Mouse (Mus musculus) regulatory T cell (primary cell): Measurements from ENCODE around the gene 1810024B03Rik.

Experiments used
- in situ Hi-C: fragments of 300-600 bp; cut with MboI, MseI; formaldehyde crosslinking; loops from one replicate; pipeline ENCODE4 v1.15.1; 2025; ENCODE audit warnings: high pct_unique_total_duplicates

The 1810024B03Rik gene

DNA sequence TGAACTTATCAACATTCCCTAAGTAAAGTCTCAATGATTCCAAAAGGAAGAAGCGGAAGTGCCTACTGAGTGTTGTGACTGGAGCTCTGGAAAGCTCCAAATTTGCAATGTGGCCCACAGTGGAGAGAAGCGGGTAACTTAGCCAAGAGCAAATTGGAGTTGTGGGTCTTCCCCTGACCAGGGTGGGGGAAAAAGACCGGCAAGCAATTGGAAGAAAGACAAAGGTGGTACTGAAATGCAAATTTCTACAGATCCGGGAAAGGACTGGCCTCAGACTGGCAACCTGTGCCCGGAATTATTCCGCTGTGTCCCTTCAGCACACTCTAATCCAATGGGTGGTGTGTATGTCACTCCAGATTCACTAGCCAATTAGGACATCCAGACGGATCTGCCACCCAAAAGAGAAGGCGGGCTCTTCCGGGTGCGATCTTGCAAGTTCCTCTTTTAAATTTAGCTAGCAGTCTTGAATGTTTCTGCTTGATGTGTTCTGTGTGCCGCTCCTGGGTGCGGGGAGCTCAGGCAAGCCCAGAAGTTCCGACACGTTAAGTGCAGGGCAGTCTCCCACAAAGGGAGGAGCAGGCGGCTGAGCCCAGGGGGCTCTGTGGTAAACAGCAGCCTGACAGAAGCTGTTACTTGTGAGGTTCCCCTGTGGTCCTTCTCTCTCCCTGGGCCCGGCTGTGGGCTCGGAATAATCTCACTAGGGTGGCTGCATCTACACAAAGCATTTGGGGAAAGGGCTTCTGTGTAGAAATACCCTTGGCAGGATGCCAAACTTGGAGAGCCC is 25.3 kb downstream of the 1810024B03Rik start:
- in situ Hi-C loops, result no loop called here

DNA sequence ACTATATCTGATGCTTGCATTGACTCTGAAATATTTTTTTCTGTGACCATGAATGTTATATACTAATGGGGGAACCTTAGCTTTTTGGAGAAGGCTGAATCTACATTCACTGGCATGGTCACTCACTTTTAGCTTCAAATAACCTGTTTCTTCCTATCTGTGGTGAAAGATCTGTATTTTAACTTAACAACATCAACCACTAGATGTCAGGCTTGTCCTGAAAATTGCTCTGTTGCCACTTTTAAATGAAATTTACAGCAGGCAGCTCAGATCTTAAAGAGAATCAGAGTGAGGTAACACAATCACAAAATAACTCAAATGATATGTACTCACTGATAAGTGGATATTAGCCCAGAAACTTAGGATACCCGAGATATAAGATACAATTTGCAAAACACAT is 41.8 kb downstream of the 1810024B03Rik start:
- in situ Hi-C loops, result loop anchor here (5.0 kb wide), 1 partner anchor 36 kb away; no protein-coding TSS in a partner anchor

DNA sequence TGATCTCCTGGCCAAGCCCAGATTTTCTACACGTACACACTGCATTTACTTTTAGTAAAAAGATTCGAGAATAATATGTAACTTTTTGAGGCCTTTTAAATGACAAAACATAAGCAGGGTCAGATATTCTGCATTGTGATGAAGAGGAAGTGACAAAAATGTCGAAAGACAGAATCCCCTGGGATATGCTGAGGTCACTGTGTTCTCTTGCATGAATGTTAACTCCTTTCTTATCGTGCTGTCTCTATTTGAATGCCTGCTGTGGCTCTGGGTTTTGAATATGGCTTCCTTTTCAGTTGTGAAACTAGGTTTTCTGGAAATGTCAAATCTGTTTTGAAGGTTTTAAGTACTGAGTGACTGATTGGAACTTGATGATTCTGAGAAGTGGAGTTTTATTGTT is 42.4 kb downstream of the 1810024B03Rik start:
- in situ Hi-C loops, result loop anchor here (5.0 kb wide), 1 partner anchor 37 kb away; no protein-coding TSS in a partner anchor

DNA sequence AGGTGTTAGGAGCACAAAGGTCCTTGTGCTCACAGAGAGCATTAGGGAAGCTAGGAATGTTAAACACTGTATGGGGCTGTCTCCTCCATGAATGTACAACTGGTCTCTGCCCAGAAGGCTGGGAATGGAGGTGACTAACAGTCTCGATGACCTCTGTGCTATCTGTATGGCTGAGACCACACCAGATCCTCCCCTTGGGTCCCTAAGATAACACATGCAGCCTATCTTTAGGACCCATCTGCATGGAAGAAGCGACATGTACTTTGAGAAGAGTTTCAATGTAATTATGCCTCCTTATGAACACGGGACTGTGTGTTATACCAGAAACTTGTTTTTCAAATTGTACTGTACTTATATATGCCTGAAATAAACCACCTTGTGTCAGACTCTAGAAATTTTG is 62.4 kb downstream of the 1810024B03Rik start:
- in situ Hi-C loops, result loop anchor here (25.0 kb wide), 1 partner anchor 1217 kb away; no protein-coding TSS in a partner anchor

DNA sequence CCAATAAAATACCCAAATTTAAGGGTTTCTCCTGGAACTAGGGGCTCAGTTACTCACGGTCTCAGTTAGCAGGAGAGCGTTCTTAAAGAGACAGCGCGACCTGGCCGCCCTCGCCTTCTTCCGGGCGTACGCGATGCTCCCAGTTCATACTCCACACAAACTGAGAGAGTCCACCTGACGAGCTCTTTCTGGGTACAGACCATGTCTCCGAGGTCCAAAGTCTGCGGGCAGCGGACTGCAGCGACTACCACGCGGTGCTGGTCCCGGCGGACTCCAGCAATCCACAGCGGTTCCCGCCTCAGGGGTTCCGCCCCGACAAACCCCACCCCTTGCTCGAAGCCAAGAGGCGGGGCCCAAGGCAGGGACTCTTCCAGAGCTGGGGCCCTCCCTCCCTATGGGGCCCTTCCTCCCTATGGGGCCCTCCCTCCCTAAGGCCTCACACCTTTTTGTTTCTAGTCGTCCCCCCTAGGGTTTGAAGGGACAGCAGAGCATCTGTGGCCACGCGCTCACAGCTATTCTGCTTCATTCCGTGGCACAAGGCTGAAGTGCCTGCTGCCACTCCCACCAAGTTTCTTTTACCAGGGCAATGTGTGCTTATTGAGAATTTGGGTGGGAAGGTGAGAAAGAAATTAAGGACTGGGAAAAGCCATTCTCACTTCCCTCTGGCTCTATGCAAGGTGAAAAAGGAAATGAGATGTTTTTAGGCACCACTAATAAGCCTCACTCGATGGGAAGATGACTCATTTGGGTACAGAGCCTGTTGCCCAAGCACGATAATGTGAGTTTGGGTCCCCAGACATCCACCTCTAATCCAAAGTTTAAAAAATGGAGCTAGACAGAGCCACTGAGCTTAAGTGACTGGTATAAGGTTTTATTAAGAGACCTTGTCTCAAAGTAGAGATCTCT is 64.7 kb downstream of the 1810024B03Rik start, which contains the start of gene Itpripl1:
Itpripl1 (minus strand) TSS at position 285 of the 906 bp plus-strand sequence.
- in situ Hi-C loops, result loop anchor here (25.0 kb wide), 1 partner anchor 1219 kb away; no protein-coding TSS in a partner anchor

DNA sequence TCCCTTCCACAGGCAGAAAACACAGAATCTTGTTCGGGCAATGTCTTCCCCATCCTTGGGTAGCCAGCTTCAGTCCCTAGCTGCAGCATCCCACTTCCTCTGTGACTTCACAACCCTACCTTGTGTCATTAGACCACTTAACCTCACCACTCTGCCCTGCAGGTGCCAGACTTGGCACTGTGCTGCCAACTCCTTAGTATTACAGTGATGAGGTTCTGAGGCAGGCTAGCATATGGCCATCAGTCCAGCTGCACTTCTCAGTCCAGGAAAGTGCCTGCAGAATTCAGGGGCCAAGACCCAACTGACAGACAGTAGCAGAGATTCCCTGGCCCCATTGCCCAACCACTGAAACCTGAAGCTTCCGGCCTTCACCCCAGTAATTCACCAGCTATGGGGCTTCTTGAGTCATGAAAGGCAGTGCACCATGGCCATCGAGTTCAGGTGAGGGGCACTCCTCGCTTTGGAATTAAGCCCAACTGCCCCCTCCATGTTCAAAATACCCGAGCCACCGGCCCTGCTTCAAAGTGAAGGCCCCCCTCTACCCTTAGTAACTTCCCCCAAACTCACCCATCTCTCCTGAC is 65.4 kb downstream of the 1810024B03Rik start:
- in situ Hi-C loops, result loop anchor here (25.0 kb wide), 1 partner anchor 1220 kb away; no protein-coding TSS in a partner anchor

DNA sequence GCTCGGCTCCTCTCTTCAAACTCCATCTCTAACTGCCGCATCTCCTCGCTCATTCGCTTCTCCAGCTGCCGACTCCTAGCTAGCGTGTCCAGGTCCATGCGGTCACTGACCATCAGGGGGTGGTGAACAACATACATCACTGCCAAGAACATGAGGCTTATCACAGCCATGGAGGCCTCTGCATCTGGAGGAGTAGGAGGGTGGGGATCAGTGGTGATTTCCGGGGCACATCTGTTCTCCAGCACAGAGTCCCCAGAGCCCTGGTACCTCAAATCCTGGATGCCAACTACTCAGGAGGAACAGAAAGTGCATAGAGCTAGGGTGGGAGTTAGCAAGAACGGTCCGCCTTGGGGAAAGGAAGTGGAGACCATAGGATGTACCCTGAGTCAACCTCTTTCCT is 66.0 kb downstream of the 1810024B03Rik start:
- in situ Hi-C loops, result loop anchor here (25.0 kb wide), 1 partner anchor 1220 kb away; no protein-coding TSS in a partner anchor

DNA sequence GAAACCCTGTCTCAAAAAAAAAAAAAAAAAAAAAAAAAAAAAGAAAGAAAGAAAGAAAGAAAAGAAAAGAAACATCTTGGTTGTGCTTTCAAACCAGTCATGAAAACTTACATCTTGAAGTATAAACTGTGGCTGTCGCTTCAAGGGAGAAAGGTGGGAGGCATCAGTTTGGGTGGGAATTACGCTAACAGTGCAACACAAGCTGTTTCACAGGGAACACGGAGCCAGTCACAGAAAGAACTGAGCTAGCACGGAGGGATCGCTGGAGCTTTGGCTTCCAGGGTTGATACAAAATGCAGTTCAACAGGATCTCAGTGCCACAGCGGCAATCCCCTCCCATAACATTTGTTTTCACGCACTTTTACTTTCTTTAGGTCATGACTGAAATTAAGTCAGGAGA is 68.1 kb downstream of the 1810024B03Rik start:
- in situ Hi-C loops, result loop anchor here (25.0 kb wide), 1 partner anchor 1222 kb away; no protein-coding TSS in a partner anchor

DNA sequence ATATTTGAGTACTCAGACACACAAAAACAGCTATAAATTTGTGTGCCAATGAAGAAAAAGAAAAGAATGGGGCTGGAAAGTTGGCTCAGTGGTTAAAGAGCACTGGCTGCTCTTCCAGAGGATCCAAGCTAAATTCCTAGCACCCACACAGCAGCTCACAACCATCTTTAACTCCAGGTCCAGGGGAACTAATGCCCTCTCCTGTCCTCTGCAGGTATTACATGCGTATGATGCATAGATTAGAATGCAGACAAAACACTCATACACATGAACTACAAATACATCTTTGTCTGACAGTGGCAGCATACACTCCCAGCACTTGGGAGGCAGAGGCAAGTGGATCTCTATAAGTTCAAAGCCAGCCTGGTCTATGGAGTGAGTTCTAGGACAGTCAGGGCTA is 68.5 kb downstream of the 1810024B03Rik start:
- in situ Hi-C loops, result loop anchor here (25.0 kb wide), 1 partner anchor 1223 kb away; no protein-coding TSS in a partner anchor

DNA sequence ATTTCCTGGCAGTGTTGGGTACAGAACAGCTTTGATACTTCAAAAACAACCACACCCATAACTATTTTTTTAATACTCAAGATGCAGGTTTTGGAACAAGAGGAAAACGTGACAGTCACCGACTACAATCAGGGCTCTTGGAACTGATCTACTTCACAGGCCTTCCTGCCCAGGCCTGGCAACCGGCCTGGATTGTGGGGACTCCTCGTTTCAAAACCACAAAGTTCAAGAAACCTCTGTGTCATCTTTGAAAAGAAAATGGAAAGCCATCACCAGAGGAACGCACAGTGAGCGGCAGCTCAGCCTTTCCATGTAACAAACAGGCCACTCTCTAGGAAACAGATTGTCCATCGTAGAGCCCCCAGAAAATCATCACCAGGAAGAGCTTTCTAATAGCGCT is 69.0 kb downstream of the 1810024B03Rik start:
- in situ Hi-C loops, result loop anchor here (25.0 kb wide), 1 partner anchor 1223 kb away; no protein-coding TSS in a partner anchor

DNA sequence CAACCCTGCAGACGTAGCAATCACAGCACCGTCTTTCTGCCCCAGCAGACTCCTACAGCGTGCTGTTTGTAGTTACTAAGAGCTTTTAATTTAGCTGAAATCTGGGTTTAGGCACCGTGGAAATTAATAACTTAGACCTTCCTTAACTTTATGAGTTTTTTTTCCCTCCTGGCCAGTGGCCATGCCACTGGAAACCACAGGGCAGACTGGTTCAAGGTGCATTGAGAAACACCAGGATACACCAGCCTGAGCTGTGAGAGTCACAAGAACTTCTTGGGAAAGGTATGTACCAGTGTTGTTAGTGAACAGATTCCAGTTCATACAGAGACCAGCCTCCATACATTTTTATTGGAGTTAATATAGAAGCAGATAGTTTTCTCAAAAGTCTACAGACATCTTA is 69.6 kb downstream of the 1810024B03Rik start:
- in situ Hi-C loops, result loop anchor here (25.0 kb wide), 1 partner anchor 1224 kb away; no protein-coding TSS in a partner anchor

DNA sequence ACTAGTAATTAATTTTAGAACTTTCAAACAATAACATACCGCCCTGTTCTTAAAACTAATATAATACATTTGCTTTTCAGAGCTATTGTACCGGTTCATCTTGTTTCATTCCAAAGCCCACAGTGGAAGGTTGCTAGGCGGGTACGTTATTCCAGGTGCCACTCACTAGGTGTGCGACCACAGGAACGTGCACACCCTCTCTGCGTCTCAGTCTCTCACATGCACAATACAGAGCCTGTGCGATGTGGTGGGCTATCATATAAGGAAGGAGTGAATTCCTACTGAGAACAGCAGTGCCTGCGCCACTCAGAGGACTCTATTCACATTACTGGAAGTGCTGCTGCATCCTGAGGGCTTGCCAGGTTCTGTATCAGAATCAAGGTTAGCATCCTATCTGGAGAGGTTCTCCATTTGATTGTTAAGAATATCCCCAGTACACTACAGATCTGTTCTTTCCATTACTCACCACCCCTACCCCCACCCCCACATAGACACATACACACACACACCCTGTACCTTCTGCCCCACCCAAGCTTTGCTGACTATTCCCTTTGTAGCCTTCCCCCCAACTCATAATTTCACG is 70.2 kb downstream of the 1810024B03Rik start:
- in situ Hi-C loops, result loop anchor here (25.0 kb wide), 1 partner anchor 1224 kb away; no protein-coding TSS in a partner anchor

DNA sequence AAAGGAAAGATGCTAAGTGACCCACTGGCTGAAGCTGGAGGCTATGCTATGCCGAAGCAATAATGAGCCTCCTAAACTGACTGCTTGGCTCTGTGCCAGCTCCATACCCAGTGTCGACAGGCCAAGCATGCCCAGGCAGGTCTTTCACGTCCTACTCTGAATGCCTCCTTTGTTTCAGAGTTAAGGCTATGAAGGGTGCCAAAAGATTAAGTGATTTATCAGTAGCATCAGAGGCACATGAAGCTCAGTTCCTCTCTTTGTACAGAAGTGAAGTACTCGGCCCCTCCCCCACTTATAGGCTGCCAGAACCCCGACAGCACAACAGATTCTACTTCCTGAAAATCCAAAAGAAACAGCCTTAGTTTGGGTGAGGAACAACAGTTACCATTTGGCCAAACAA is 71.1 kb downstream of the 1810024B03Rik start:
- in situ Hi-C loops, result loop anchor here (25.0 kb wide), 1 partner anchor 1225 kb away; no protein-coding TSS in a partner anchor
